Mouse (Mus musculus): ENCODE measurements at regions not wholly inside any gene's neighbourhood (a gene's known extent, or its start where the extent isn't known, plus 50 kb on each side); places are given as distances from the start of the nearest gene placed in this dataset.

GRCm38 (mm10) chr15:62735334-62735733 lies 1109.6 kb downstream of the Gsdmc2 start:
- TF ChIP-seq GATA1 (IDR thresholded peaks at IDR 0.05; ENCODE audit: low read length): no peak

GRCm38 (mm10) chr15:62734900-62735299 lies 1110.1 kb downstream of the Gsdmc2 start:
- TF ChIP-seq GATA1 (IDR thresholded peaks at IDR 0.05; ENCODE audit: low read length): no peak

- TF ChIP-seq GATA1 (IDR thresholded peaks at IDR 0.05; ENCODE audit: low read length): no peak
Measured at GRCm38 (mm10) chr15:62730524-62730923, 1114.5 kb downstream of the Gsdmc2 start.

GRCm38 (mm10) chr15:62714265-62714664 lies 1130.7 kb downstream of the Gsdmc2 start:
- TF ChIP-seq GATA1 (IDR thresholded peaks at IDR 0.05; ENCODE audit: low read length): no peak

DNA sequence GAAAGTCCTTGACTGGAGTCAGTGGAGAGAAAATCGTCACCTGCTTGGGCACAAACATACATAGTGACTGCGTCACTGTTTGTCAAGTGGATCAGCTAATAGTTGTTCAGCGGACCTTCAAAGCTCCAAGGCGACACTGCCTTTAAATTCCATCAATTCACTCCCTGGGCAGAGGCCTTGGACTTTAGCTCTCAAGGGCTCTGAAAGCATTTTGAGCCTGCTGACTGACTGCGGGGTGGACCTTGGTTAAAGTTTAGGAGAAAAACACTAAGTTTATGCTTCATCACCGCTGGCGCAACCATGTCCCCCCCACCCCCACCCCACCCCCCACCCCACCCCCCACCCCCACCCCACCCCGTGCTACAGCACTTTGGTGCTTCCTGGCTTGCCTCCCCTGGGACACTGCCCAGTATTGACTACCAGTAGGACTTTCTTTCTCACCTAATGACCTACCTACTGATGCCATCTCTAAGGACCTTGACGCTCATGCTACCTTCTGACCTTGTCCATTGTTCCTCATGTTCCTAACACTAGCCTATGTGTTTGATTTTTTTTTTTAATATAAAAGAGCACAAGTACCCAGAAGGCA lies 1132.3 kb downstream of the Gsdmc2 start:
- TF ChIP-seq GATA1 (IDR thresholded peaks at IDR 0.05; ENCODE audit: low read length): no peak

- no peak for TF ChIP-seq GATA1 (IDR thresholded peaks at IDR 0.05; ENCODE audit: low read length)
Measured at GRCm38 (mm10) chr15:62712060-62712542, 1132.9 kb downstream of the Gsdmc2 start.

DNA sequence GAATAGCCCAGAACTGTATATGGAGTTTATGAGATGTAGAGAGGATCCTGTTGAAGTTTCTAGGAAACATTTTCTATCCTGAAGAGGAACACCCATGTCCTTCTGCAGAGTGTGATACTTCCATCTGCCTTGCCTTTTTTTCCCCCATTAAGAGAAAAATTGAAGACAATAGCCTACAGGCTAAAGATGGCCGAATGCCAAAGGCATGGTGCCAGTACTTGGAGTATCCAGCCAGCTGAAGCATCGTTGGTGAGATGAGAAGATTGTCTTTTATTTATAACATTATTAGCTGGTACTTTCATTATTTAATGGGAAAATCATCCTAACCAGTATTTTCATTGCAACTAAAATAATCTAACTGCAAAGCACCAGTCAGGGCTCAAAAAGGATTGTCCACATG lies 1135.4 kb downstream of the Gsdmc2 start:
- TF ChIP-seq GATA1 (IDR thresholded peaks at IDR 0.05; ENCODE audit: low read length): no peak

DNA sequence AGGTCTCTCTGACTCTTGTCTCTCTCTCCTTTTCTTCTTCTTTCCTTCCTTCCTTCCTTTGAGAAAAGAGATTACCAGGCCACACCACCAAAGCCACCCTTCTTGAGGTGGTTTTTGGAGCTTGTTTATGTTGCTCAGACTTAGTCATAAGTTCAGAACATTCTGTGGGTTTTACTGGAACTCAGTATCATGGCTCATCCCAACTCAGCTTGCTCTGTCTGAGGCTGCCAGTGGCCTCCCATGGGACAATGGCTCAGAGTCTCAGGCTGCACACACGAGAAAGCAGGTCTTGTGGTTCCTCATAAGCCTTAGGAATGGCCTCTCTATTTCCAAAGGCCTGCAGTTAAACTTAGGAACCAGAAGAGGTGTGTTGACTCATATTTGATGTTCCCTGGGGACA lies 1146.4 kb downstream of the Gsdmc2 start:
- no peak for TF ChIP-seq GATA1 (IDR thresholded peaks at IDR 0.05; ENCODE audit: low read length)

DNA sequence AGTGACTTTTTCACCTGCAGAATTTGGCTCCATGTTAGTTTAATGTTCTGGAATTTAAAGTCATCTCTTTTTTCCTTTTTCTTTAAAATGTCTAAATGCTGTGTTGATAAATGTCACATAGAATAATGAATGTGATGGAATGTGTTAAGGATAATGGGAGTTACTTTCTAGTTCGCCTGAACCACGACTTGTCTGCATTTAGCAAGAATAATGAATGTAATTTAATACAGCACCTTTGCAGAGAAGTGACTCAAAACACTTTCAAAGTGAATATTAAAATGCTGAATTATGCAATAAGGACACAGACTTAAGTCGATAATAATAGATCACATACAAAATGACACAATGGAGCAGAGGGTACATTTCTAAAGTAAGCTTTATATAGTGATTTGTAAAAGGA lies 1150.2 kb downstream of the Gsdmc2 start:
- TF ChIP-seq GATA1 (IDR thresholded peaks at IDR 0.05; ENCODE audit: low read length): no peak

DNA sequence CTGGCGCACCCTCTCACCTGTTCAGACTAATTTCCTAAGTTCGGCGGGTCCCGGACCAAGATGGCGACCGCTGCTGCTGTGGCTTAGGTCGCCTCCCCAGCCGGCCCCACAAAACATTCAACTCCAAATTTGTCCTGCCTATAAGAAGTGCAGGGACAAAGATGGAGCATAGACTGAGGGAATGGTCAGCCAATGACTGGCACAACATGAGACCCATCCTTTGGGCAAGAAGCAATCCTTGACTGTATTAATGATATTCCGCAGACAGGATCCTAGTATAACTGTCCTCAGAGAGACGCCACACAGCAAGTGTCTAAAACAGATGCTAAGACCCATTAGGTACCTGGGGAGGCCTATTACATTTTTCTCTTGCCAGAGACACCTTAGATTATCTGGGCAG lies 1151.3 kb downstream of the Gsdmc2 start:
- no peak for TF ChIP-seq GATA1 (IDR thresholded peaks at IDR 0.05; ENCODE audit: low read length)

- TF ChIP-seq GATA1 (IDR thresholded peaks at IDR 0.05; ENCODE audit: low read length): no peak
Measured at GRCm38 (mm10) chr15:62673410-62673809, 1171.6 kb downstream of the Gsdmc2 start.

DNA sequence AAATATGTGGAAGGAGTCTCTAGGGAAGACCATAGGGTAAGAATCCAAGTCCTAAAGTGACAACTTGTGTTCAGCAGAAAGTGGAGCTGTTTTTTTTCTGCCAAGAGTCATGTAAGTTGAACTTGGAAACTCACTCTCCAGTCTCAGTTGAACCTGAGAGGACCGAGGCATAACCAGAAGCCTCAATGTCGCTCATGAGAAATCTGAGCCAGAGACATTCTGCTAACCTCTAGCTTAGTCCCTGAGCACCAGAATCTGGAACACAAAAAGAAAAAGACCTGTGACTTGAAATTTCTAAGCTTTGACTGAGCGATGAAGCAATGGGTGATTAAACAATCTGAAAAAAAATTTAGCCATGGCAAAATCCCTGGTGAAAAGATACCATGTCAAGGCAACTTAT lies 1175.0 kb downstream of the Gsdmc2 start:
- no peak for TF ChIP-seq GATA1 (IDR thresholded peaks at IDR 0.05; ENCODE audit: low read length)

DNA sequence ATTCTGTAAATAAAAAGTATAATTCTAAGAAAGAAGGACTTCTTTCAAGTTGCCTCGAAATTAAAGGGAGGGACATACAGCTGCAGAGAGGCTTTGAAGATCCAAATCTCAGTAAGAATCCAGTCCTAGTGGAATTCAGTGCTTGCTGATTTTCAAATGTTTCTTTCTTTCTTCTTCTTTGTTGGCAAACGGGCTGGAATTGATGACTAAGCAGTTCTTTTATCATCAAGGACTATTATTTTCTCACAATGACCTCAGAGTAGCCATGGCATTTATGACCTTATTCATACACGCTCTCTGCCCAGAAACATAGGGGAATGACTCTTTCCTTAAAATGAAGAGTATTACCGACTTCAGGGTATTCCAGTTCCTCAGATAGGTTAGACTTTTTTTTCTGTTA lies 1185.9 kb downstream of the Gsdmc2 start:
- no peak for TF ChIP-seq GATA1 (IDR thresholded peaks at IDR 0.05; ENCODE audit: low read length)

DNA sequence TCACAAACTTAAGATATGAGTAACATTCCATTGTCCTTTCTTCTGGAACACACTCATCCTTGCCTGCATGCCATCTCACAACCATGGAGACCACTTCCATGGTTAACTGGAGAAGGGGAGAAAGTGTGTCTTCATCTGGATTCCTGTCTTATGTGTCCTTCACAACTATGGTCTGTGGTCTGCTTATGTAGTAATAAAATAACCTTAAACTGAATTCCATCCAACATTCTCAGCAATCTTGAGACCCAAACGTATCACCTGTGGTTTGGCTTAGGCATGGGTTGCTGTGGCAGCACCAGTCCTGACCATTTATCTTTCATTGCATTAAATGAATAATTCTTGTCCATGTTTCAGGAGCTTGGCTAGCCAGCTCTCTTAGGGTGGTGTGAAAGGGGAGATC lies 1186.3 kb downstream of the Gsdmc2 start:
- no peak for TF ChIP-seq GATA1 (IDR thresholded peaks at IDR 0.05; ENCODE audit: low read length)

GRCm38 (mm10) chr15:62646476-62647168 lies 1198.4 kb downstream of the Gsdmc2 start:
- TF ChIP-seq GATA1 (IDR thresholded peaks at IDR 0.05; ENCODE audit: low read length): no peak

DNA sequence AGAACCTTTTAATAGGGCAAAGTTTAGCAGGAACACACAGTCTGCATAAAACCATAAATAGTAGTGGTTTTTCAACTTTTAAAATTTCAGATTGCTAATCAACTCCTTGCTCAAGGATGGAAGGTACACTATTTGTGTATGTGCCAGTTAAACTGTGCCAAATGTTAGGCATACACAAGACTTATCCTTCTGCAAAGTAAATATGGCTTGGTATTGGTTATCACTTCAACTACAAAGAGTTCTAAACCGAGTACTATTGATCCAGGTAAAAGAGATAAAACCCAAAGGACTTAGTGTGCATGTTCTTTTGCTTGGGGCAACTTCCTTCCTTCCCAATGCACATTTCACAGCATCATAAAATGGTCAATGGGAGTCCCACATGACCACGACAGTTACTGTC lies 1200.2 kb downstream of the Gsdmc2 start:
- TF ChIP-seq GATA1 (IDR thresholded peaks at IDR 0.05; ENCODE audit: low read length): no peak

DNA sequence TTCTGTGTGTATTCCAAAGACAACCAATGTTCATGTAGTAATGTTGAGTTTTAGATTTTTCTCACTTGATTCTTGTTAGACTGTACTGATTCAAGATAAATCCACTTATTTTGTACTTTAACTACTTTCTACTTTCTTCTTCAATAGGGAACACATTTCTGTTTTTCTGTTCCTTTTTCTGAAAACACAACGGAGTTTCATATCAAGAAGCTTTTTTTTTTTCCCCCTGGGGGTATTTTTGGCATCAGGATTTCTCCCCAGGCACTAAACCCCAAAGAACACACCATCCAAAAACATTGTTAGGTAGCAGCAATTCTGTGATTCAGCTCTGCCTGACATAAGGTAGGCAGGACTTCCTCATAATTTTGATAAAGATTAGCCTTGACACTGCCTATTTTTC lies 1200.7 kb downstream of the Gsdmc2 start:
- TF ChIP-seq GATA1 (IDR thresholded peaks at IDR 0.05; ENCODE audit: low read length): no peak
